Mouse (Mus musculus) myocyte (in vitro differentiated cells): ENCODE measurements at regions not wholly inside any gene's neighbourhood (a gene's known extent, or its start where the extent isn't known, plus 50 kb on each side); places are given as distances from the start of the nearest gene placed in this dataset.

Source experiments
- H3K27me3 ChIP-seq: one replicate; pipeline ENCODE4 v1.6.1; 2011; ENCODE audit not compliant: control insufficient read depth, insufficient read depth, insufficient read length
- H3K36me3 ChIP-seq: one replicate; pipeline ENCODE4 v1.6.1; 2011; ENCODE audit not compliant: control insufficient read depth, insufficient read depth
- H3K4me2 ChIP-seq: one replicate; pipeline ENCODE4 v1.6.1; 2011; ENCODE audit warnings: low read depth, control low read depth
- H3K4me3 ChIP-seq: one replicate; pipeline ENCODE4 v1.5.1; 2011; ENCODE audit warnings: mild to moderate bottlenecking, control low read depth, moderate library complexity
- H3K79me2 ChIP-seq: one replicate; pipeline ENCODE4 v1.6.1; 2011; ENCODE audit not compliant: control insufficient read depth, insufficient read depth
- H3ac ChIP-seq: one replicate; pipeline ENCODE4 v1.6.1; 2011; ENCODE audit not compliant: control insufficient read depth, insufficient read length
- CEBPB ChIP-seq: IDR thresholded peaks from 2 replicates; pipeline ENCODE4 v1.6.1; 2011; ENCODE audit warnings: mild to moderate bottlenecking, moderate library complexity; ENCODE audit not compliant: poor library complexity, insufficient read depth, severe bottlenecking
- E2F4 ChIP-seq: IDR thresholded peaks from one replicate; pipeline ENCODE4 v1.6.1; 2011; ENCODE audit warnings: mild to moderate bottlenecking, control low read depth, moderate library complexity; ENCODE audit not compliant: insufficient read depth
- MAX ChIP-seq: IDR thresholded peaks from one replicate; pipeline ENCODE4 v1.6.1; 2011; ENCODE audit warnings: low read depth, mild to moderate bottlenecking, control low read depth
- MYOD1 ChIP-seq, 3 experiments: IDR thresholded peaks; one replicate each; pipeline ENCODE4 v1.6.1; 2011; ENCODE audit warnings: control low read depth in 2 of 3, low read depth in 2 of 3, mild to moderate bottlenecking in 2 of 3, moderate library complexity in 1 of 3; ENCODE audit not compliant: insufficient read length in 2 of 3, control insufficient read depth in 1 of 3
- MYOG ChIP-seq, 3 experiments: IDR thresholded peaks; one replicate each; pipeline ENCODE4 v1.6.1; 2011; ENCODE audit warnings: control low read depth in 2 of 3, low read depth in 2 of 3, mild to moderate bottlenecking in 2 of 3; ENCODE audit not compliant: insufficient read length in 2 of 3, control insufficient read depth in 1 of 3, insufficient read depth in 1 of 3
- POLR2A ChIP-seq: IDR thresholded peaks from one replicate; pipeline ENCODE4 v1.6.1; 2011; ENCODE audit warnings: low read depth, mild to moderate bottlenecking, control low read depth, moderate library complexity; ENCODE audit not compliant: insufficient read length
- POLR2AphosphoS2 ChIP-seq: IDR thresholded peaks from one replicate; pipeline ENCODE4 v1.6.1; 2011; ENCODE audit warnings: low read depth, control low read depth; ENCODE audit not compliant: insufficient read length
- REST ChIP-seq: IDR thresholded peaks from one replicate; pipeline ENCODE4 v1.6.1; 2011; ENCODE audit warnings: mild to moderate bottlenecking, control low read depth, moderate library complexity; ENCODE audit not compliant: insufficient read depth, insufficient read length
- SRF ChIP-seq: IDR thresholded peaks from one replicate; pipeline ENCODE4 v1.6.1; 2011; ENCODE audit warnings: low read depth; ENCODE audit not compliant: control insufficient read depth, insufficient read length
- TCF12 ChIP-seq: IDR thresholded peaks from one replicate; pipeline ENCODE4 v1.6.1; 2011; ENCODE audit warnings: mild to moderate bottlenecking, control low read depth; ENCODE audit not compliant: poor library complexity, insufficient read depth, severe bottlenecking
- TCF3 ChIP-seq: IDR thresholded peaks from one replicate; pipeline ENCODE4 v1.6.1; 2011; ENCODE audit warnings: low read depth, control low read depth; ENCODE audit not compliant: insufficient read length
- USF1 ChIP-seq: IDR thresholded peaks from one replicate; pipeline ENCODE4 v1.6.1; 2011; ENCODE audit warnings: low read depth, mild to moderate bottlenecking, control low read depth, moderate library complexity

GRCm38 (mm10) chr2:167851216-167851896 is 80.5 kb upstream of the Ptpn1 start:
- no peaks in the 10 kb centered on the region for H3K79me2 ChIP-seq
- H3K27me3 ChIP-seq, result no peaks in the 10 kb centered on the region
- no peaks in the 10 kb centered on the region for H3K36me3 ChIP-seq
- H3K4me3 ChIP-seq, result no peak overlapping the region
- peak overlapping the region; percentile 52 for H3K4me2 ChIP-seq
- TF ChIP-seq REST (no peak), POLR2A (no peak), CEBPB (peak; percentile 88), POLR2AphosphoS2 (no peak), E2F4 (no peak), TCF12 (no peak), MYOG (IDR thresholded peaks at IDR 0.05; ENCODE audit: control insufficient read depth in 1 of 3, insufficient read depth in 1 of 3, insufficient read length in 2 of 3, low read depth in 2 of 3) (peak in 1 of 3 experiments; percentile 23), USF1 (no peak), MYOD1 (IDR thresholded peaks at IDR 0.05; ENCODE audit: control insufficient read depth in 1 of 3, insufficient read length in 2 of 3, low read depth in 2 of 3) (peak in 1 of 3 experiments; percentile 4)
- no peak overlapping the region for H3ac ChIP-seq

DNA sequence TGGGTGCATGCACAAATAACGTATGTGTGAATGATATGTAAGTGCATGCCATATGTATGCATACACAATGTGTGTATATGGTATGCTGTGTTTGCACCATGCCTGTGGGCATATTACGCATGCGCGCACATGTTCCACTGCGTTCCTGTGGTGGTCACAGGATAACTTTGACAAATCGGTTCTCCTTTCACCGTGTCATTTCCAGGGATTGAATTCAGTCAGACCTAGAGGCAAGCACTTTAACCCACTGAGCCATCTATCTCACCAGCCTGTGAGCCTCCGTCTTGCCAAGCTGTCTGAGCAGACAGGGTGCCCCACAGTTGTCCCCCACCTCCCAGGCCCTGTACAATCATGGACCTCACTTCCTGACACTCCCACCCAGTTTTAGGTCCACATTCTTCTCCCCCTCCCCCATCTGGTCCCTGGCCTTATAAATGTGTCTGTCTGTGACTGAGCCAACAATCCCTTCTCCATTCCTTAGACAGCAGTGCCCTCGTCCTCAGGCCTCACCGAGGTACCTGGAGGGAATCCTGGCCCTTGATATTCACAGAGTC is 81.8 kb upstream of the Ptpn1 start:
- Histone ChIP-seq H3ac (no peak overlapping the region), H3K4me2 (no peak overlapping the region), H3K79me2 (no peaks in the 10 kb centered on the region), H3K27me3 (no peaks in the 10 kb centered on the region), H3K4me3 (no peak overlapping the region), H3K36me3 (no peaks in the 10 kb centered on the region)
- TF ChIP-seq POLR2AphosphoS2, result no peak
- TF ChIP-seq MAX, result no peak
- no peak for TF ChIP-seq CEBPB
- no peak for TF ChIP-seq SRF
- TF ChIP-seq USF1, result no peak
- TF ChIP-seq E2F4, result no peak
- no peak for TF ChIP-seq TCF12
- no peak for TF ChIP-seq TCF3
- no peak for TF ChIP-seq REST
- no peak for TF ChIP-seq POLR2A
- no peak for TF ChIP-seq MYOD1 (IDR thresholded peaks at IDR 0.05; ENCODE audit: control insufficient read depth in 1 of 3, insufficient read length in 2 of 3, low read depth in 2 of 3)
- TF ChIP-seq MYOG (IDR thresholded peaks at IDR 0.05; ENCODE audit: control insufficient read depth in 1 of 3, insufficient read depth in 1 of 3, insufficient read length in 2 of 3, low read depth in 2 of 3), result no peak

DNA sequence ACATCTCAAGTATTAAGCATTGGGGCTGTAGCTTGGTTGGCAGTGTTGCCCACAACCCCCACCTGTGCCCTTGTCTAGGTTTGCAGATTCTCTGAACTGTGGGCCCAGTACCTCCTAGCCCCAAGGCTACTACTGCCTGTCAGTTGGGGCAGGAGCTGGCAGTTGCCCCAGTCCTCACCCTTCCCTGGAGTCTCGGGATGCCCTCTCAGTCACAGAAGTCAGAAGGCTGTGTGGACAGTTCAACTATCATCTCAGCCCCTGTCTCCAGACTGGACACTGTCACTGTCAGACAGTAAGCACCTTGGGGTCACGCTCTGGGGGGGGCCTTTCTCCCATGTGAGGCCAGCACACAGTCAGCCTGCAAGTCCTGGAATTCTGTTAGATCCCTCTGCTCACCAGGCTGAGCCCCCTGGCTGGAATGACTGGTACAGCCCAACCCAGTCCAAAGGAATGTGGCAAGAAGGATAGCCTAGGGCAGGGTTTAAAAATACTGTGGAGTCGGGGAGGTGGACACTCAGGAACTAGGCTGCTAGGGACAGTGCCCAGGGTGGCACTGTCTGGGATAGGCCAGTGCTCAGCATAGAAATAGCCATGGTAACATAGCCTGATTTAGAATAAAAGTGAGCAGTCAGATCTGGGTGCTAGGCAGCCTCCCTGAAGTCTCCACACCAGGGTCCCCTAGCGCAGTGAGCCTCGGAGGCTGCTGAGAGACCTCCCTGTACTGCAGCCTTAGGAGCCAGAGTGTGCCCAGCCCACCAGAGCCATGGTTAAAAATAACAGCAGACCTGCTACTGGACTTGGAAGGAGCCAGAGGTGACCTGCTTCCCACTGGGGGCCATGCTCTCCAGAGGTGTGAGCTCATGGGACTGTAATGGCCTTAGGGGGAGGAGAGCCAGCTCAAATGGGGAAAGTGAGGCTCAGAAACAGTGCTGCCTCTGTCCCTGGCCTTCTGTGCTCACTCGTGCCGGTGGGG is 83.1 kb upstream of the Ptpn1 start:
- no peak overlapping the region for H3K4me3 ChIP-seq
- TF ChIP-seq CEBPB, result no peak
- TF ChIP-seq MYOD1 (IDR thresholded peaks at IDR 0.05; ENCODE audit: control insufficient read depth in 1 of 3, insufficient read length in 2 of 3, low read depth in 2 of 3), result no peak
- no peak for TF ChIP-seq MYOG (IDR thresholded peaks at IDR 0.05; ENCODE audit: control insufficient read depth in 1 of 3, insufficient read depth in 1 of 3, insufficient read length in 2 of 3, low read depth in 2 of 3)
- TF ChIP-seq USF1, result no peak
- TF ChIP-seq POLR2AphosphoS2, result no peak
- no peak for TF ChIP-seq TCF3
- no peak for TF ChIP-seq SRF
- no peak for TF ChIP-seq MAX
- TF ChIP-seq TCF12, result no peak
- no peak for TF ChIP-seq POLR2A
- TF ChIP-seq E2F4, result no peak
- TF ChIP-seq REST, result no peak
- no peak overlapping the region for H3ac ChIP-seq
- no peaks in the 10 kb centered on the region for H3K27me3 ChIP-seq
- no peak overlapping the region for H3K4me2 ChIP-seq
- no peaks in the 10 kb centered on the region for H3K79me2 ChIP-seq
- no peaks in the 10 kb centered on the region for H3K36me3 ChIP-seq

DNA sequence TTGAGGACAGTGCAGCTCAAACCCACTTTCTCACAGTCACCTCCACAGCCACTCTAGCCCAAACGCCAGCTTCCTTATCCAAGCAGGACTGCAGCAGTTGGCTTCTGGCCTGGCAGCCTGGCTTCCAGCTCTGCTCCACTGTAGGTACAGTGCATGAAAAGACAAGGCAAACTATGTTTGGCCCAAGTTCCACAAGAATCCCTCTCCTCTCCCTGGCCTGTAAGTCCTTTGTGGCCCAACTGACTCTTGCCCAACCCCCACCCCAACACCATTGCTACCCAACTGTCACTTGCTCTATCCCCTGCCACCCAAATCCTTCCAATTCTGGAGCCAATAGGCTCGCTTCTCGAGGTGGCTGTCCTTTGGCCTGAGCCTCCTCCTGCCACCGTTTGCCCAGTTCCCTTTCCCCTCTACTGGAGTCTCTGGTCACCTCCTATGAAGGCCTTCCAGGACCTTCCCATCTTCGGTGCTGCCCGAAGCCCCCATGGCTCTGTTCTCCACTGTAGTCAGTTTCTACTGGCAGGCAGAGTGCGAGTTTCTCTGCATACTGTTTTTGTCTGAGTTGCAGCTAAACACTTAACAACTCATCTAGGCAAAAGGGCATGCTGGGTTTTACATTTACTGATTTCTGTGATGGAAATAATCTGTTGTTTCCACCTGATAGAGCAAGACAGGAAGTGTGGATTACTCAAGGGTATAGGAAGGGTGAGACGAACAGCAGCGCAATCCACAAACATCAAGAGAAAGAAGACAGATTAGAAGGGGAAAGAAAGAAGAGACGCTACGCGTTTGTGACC is 84.4 kb upstream of the Ptpn1 start:
- no peaks in the 10 kb centered on the region for H3K27me3 ChIP-seq
- TF ChIP-seq TCF12, result no peak
- TF ChIP-seq MAX, result no peak
- no peak for TF ChIP-seq REST
- TF ChIP-seq MYOG (IDR thresholded peaks at IDR 0.05; ENCODE audit: control insufficient read depth in 1 of 3, insufficient read depth in 1 of 3, insufficient read length in 2 of 3, low read depth in 2 of 3), result no peak
- TF ChIP-seq E2F4, result no peak
- no peak for TF ChIP-seq SRF
- TF ChIP-seq TCF3, result no peak
- no peak for TF ChIP-seq CEBPB
- no peak for TF ChIP-seq POLR2A
- TF ChIP-seq USF1, result no peak
- no peak for TF ChIP-seq MYOD1 (IDR thresholded peaks at IDR 0.05; ENCODE audit: control insufficient read depth in 1 of 3, insufficient read length in 2 of 3, low read depth in 2 of 3)
- no peaks in the 10 kb centered on the region for H3K79me2 ChIP-seq
- no peaks in the 10 kb centered on the region for H3K36me3 ChIP-seq
- no peak overlapping the region for H3K4me3 ChIP-seq
- no peak overlapping the region for H3ac ChIP-seq
- H3K4me2 ChIP-seq, result no peak overlapping the region
